Mouse (Mus musculus) embryonic facial prominence, embryonic 12.5 days (tissue): ENCODE measurements around the gene Arfgap2. TPM values are rescaled to one million over a fixed set of nuclear protein-coding genes. Genes with fewer than 3 reads are reported as not detected.
"Not testable (repeated sequence)": the region's sequence is repeated elsewhere in the genome, so short reads cannot be mapped to it uniquely, and the experiment has no call there.

Experiments used
- ATAC-seq: fragments of 200-750 bp; cut with Nextera tagmentation; 2 replicates; pipeline ENCODE4 v1.8.0; 2017; ENCODE audit not compliant: insufficient number of reproducible peaks, insufficient read depth, low FRiP score, low TSS enrichment
- H3K27ac ChIP-seq: fragments of 300-500 bp; sonication (generic); 2 replicates; pipeline ENCODE4 v1.5.1; 2016; ENCODE audit warnings: mild to moderate bottlenecking
- H3K27me3 ChIP-seq: fragments of 300-500 bp; sonication (generic); 2 replicates; pipeline ENCODE4 v1.6.1; 2016; ENCODE audit warnings: mild to moderate bottlenecking, moderate library complexity
- H3K36me3 ChIP-seq: fragments of 300-500 bp; sonication (generic); 2 replicates; pipeline ENCODE4 v1.6.1; 2016; ENCODE audit warnings: mild to moderate bottlenecking
- H3K4me1 ChIP-seq: fragments of 300-500 bp; sonication (generic); 2 replicates; pipeline ENCODE4 v1.6.1; 2016
- H3K4me2 ChIP-seq: fragments of 300-500 bp; sonication (generic); replicated peaks from 2 replicates; pipeline ENCODE4 v1.6.1; 2016; ENCODE audit warnings: mild to moderate bottlenecking, moderate library complexity
- H3K4me3 ChIP-seq: fragments of 300-500 bp; sonication (generic); 2 replicates; pipeline ENCODE4 v1.5.1; 2016; ENCODE audit warnings: mild to moderate bottlenecking
- H3K9ac ChIP-seq: fragments of 300-500 bp; sonication (generic); 2 replicates; pipeline ENCODE4 v1.6.1; 2016; ENCODE audit warnings: mild to moderate bottlenecking, moderate library complexity
- H3K9me3 ChIP-seq: fragments of 300-500 bp; sonication (generic); 2 replicates; pipeline ENCODE4 v1.6.1; 2016; ENCODE audit warnings: mild to moderate bottlenecking, moderate library complexity
- WGBS: fragments of 180-500 bp; shearing (Covaris S2); methylation state at CpG from one replicate; pipeline ENCODE4 v1.1.7; 2016; 5-methylcytosine and 5-hydroxymethylcytosine counted together
- polyA plus RNA-seq: library from polyadenylated mRNA; unstranded; fragments of >200 nt; fragmentation: Nextera tagmentation; extraction: Ambion mirVana; gene quantifications from 2 replicates; pipeline ENCODE4 v1.2.1, GENCODE M21; 2016

Gene Arfgap2
- 93.0 and 95.9 TPM in 2 replicates for polyA plus RNA-seq

DNA sequence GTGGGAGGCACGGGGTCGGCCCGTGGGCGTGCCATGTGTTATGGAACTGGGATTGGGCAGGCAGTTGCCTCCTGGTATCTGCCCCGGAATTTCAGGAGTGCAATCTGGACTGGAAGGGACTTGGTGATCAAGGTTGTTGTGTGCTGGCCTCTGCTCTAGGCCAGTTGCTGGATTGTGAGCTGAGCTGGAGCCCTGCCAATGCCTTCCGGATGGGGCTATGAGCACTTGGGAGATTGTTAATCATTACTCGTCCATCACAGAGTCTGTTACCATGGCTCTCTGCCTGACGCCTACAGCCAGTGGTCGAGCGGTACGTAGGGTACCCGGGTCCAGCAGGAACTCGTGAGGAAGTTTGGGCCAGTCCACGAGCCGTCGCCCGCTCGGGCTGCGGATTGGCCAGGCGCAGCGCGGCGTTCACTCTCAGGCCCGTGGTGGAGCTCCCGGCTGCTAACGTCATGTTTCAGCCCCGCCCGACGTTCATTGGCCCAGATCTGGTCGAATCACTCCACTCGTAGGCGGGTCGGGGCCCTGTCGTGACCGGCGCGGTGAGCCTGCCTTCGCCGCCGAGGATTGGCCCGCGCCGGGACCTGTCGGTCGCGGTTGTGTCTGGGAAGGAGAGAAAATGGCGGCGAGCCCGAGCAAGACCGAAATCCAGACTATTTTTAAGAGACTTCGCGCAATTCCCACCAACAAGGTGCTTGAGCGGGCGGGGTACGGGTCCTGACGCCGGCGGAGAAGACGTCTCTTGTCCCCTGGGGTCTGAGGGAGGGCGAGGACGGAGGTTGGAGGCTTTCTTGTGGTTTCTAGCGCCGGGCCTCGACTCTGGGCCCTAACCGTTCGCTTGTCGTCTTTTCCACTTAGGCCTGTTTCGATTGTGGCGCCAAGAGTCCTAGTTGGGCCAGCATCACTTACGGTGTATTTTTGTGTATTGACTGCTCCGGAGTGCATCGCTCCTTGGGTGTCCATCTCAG, at the start of gene Arfgap2:
TSS of gene Arfgap2 (plus strand) at position 264 of the 971 bp plus-strand sequence.
- Histone ChIP-seq H3K4me2 (peak within 1 kb of the TSS; percentile 79), H3K4me3 (peak within 1 kb of the TSS; percentile 87), H3K4me1 (peaks cover 15% of the 10 kb centered on the region), H3K27ac (peak within 1 kb of the TSS; percentile 92), H3K36me3 (peaks cover 66% of the 10 kb centered on the region), H3K27me3 (no peaks in the 10 kb centered on the region), H3K9ac (peak within 1 kb of the TSS; percentile 84), H3K9me3 (no peaks in the 10 kb centered on the region)
- peak; percentile 99 for ATAC-seq
- WGBS = 2% methylated on average over 72 of the region's 72 CpGs

DNA sequence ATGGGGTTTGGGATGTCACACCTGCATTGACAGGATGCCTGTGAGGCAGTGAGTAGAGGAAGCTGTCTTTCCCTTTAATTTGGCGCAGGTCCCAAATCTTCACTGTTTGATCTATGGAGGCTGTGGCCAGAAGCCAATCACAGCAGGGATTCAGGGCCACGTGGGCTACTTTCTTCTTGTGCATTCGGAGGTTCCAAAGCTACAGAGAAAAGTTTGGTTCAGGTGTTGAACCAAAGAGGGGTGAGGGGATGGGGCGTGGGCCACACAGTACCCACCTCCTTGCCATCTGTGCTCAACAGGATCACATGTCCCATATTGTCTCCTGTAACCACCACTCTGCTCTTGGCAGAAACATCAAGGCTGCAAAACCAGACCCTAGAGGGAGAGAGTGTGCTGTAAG, 47.7 kb upstream of the Arfgap2 start:
- Histone ChIP-seq H3K9me3 (no peaks in the 10 kb centered on the region), H3K27me3 (no peaks in the 10 kb centered on the region), H3K4me1 (no peaks in the 10 kb centered on the region), H3K27ac (no peak overlapping the region), H3K36me3 (peaks cover 16% of the 10 kb centered on the region), H3K9ac (no peak overlapping the region), H3K4me3 (no peak overlapping the region), H3K4me2 (no peak overlapping the region)
- WGBS = 67% methylated on average over 4 of the region's 4 CpGs
- no peak for ATAC-seq

DNA sequence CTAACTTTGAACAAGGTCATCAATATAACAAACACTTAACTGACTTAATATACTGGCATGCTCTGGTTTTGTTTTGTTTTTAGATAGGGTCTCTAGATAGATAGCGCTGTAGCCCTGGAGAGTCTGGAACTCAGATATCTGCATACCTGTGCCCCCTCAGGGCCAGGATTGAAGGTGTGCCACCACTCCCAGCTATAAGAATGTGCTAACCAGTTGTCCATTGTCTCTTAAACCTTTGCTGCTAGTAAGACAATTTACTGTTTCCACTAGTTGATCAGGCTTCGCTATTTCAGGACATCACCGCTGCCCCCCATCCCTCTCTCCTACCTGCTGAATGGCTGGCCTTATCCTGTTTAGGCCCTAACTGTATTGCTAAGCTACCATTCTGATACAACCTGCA, 44.3 kb upstream of the Arfgap2 start:
- no peaks in the 10 kb centered on the region for H3K27me3 ChIP-seq
- 94% methylated on average over 3 of the region's 3 CpGs for WGBS
- H3K4me3 ChIP-seq = no peak overlapping the region
- H3K36me3 ChIP-seq = peaks cover 3% of the 10 kb centered on the region; the same call in 1 of the 2 replicates
- ATAC-seq = no peak
- no peak overlapping the region for H3K27ac ChIP-seq
- no peaks in the 10 kb centered on the region for H3K4me1 ChIP-seq
- no peaks in the 10 kb centered on the region for H3K9me3 ChIP-seq
- H3K4me2 ChIP-seq = no peak overlapping the region
- no peak overlapping the region for H3K9ac ChIP-seq

DNA sequence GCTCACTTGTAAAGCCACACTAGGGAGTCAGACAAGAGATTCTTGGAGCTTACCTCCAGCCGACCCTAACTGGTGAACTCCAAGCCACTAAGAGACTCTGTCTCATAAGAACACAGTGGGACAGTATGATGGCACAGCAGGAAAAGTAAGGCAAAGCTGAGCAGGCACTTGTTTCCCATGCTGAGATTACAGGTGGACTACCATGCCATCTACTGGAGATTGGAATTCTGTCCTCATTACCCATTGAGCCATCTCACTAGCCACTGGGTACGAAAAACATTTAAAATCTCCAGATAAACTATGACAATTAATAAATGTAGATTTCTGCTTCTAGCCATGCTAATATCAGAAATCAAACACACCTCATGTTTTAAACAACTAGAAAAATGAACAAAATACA, 41.2 kb upstream of the Arfgap2 start:
- ATAC-seq = no peak
- no peak overlapping the region for H3K4me2 ChIP-seq
- 80% methylated on average over 2 of the region's 2 CpGs for WGBS
- no peaks in the 10 kb centered on the region for H3K9me3 ChIP-seq
- no peaks in the 10 kb centered on the region for H3K27me3 ChIP-seq
- no peaks in the 10 kb centered on the region for H3K36me3 ChIP-seq
- H3K4me3 ChIP-seq = no peak overlapping the region
- no peaks in the 10 kb centered on the region for H3K4me1 ChIP-seq
- H3K9ac ChIP-seq = no peak overlapping the region
- H3K27ac ChIP-seq = no peak overlapping the region

DNA sequence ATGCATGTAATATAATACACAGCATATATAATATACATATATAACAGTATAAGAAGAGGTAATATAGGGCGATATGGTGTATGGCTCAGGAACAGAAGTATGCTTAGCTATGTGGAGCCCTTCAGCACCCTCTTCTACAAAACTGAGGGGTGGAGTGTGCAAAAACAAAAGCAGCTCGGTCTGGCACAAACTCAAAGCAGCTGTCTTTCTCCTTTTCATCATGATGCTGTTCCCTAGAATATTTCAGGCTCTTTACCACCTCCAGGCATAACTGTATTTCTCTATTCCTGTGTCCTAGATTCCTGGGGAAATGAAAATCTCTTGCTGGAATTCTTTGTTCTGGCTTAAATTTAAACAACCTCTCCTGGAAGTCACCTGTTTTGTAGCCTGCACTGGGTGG, 35.0 kb upstream of the Arfgap2 start:
- Histone ChIP-seq H3K9ac (no peak overlapping the region), H3K9me3 (no peaks in the 10 kb centered on the region), H3K27ac (no peak overlapping the region), H3K4me2 (no peak overlapping the region), H3K27me3 (no peaks in the 10 kb centered on the region), H3K4me3 (no peak overlapping the region), H3K4me1 (no peaks in the 10 kb centered on the region), H3K36me3 (no peaks in the 10 kb centered on the region)
- 62% methylated on average over 2 of the region's 2 CpGs for WGBS
- no peak for ATAC-seq

DNA sequence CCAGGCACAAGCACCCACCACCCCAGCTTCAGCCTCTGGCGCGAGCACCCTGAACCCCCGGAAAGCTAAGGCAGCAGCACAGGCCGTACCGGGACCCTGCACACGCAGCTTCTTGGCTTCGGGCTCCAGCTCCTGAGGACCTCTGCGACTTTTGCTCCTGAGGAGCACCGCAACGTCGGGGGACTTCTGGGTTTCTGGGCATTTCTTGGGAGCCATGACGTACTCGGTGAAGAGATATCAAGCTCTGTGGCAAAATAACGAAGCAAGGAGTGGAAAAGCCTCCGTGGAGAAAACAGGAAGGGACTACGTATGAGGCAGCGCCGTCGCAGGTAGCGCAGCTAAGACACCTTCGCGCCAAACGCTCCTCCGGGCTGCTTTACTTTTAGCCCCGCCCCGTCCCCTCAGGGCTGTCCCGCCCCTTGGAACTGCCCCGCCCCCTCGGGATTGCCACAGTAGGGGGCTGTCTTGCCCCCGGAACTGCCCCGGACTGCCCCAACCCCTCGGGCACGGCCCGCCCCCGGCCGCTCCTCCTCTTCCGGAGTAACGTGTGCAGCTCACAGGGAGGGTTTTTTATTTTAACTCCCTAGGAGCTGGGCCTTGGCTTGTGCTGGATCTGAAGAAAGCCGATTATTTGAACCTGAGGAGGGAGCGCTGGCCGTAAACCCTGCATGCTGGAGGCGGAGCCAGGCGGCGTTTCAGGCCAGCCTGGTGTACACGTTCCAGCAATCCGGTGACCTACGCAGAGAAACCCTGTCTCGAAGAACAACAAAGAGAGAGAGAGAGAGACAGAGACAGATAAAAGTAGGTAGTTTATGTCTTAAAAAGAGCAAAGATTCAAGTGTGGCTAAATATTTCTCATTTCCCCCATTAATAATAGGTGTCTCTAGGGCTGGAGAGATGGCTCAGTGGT, 27.9 kb upstream of the Arfgap2 start, which contains the start of gene Ddb2:
TSS of gene Ddb2 (minus strand) at position 382 of the 910 bp plus-strand sequence.
- peak within 1 kb of the TSS; percentile 84 for H3K27ac ChIP-seq
- peak within 1 kb of the TSS; percentile 63 for H3K4me3 ChIP-seq
- no peaks in the 10 kb centered on the region; the same call in 1 of the 2 replicates for H3K4me1 ChIP-seq
- peak; percentile 97 for ATAC-seq
- no peaks in the 10 kb centered on the region for H3K27me3 ChIP-seq
- peak within 1 kb of the TSS; percentile 76 for H3K4me2 ChIP-seq
- no peaks in the 10 kb centered on the region for H3K9me3 ChIP-seq
- 1% methylated on average over 48 of the region's 48 CpGs for WGBS
- H3K9ac ChIP-seq = peak within 1 kb of the TSS; percentile 60
- H3K36me3 ChIP-seq = no peaks in the 10 kb centered on the region

DNA sequence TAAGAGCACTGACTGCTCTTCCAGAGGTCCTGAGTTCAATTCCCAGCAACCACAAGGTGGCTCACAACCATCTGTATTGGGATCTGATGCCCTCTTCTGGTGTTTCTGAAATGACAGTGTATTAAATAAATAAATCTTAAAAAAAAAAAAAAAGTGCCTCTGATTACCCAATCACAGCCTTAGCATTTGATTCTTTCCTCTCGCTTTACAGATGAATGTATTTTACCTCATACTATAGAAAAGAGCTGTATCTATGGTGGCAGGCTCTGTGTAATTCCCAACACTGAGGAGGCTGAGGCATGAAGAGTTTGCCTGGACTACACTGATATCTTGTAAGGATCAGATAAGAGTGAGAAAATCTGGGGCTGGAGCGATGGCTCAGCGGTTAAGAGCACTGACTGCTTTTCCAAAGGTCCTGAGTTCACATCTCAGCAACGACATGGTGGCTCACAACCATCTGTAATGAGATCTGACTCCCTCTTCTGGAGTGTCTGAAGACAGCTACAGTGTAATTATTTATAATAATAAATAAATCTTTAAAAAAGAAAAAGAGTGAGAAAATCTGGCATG, 27.2 kb upstream of the Arfgap2 start:
- ATAC-seq = peak; percentile 50
- not testable (repeated sequence) for H3K27me3 ChIP-seq, H3K36me3 ChIP-seq, H3K4me1 ChIP-seq, H3K9me3 ChIP-seq
- Histone ChIP-seq H3K27ac (peak overlapping the region; percentile 84), H3K4me2 (peak overlapping the region; percentile 76), H3K9ac (peak overlapping the region; percentile 60; the same call in 1 of the 2 replicates), H3K4me3 (peak overlapping the region; percentile 63)
- 20% methylated on average over 4 of the region's 4 CpGs for WGBS

DNA sequence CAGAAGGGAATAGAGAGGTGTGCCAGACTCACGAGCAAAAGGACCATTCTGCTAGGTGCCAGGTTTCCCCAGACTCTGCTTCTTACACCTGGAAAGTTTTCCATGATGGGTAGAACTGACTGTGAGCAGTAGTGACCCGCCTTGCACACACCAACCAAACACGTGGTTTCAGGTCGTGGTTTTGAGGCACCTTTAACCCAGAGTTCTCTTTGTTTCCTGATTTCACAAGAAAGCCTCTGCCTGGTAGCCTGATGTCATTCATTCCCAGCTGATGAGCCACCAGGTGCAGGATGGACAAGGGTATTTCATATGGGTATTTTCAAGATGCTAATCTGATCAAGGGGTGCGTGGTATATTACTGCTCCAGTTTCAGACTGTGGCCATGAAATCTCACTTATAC, 22.2 kb upstream of the Arfgap2 start:
- no peak overlapping the region for H3K9ac ChIP-seq
- H3K4me1 ChIP-seq = peaks cover 4% of the 10 kb centered on the region; the same call in 1 of the 2 replicates
- no peak overlapping the region for H3K27ac ChIP-seq
- WGBS = 70% methylated on average over 5 of the region's 5 CpGs
- no peaks in the 10 kb centered on the region for H3K9me3 ChIP-seq
- H3K4me3 ChIP-seq = no peak overlapping the region
- H3K36me3 ChIP-seq = no peaks in the 10 kb centered on the region
- no peak for ATAC-seq
- H3K4me2 ChIP-seq = no peak overlapping the region
- H3K27me3 ChIP-seq = no peaks in the 10 kb centered on the region

DNA sequence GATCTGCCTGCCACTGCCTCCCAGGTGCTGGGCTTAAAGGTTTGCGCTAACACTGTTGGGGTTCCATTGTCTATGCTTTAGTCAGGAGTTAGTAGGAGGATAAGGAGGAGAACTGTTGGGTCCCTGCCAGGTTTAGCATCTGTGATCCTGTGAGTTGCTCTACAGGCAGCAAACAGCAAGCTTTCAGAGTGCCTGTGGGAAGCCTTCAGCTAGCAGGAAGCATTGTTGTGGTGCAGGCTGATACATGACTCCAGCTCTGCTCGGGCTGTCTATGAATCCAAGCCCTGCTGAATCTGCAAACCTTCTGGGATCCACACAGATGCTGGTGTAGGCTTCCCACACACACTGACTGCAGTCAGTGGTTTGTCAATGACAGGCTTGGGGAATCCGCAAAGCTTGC, 21.4 kb upstream of the Arfgap2 start:
- Histone ChIP-seq H3K4me3 (no peak overlapping the region), H3K36me3 (no peaks in the 10 kb centered on the region), H3K4me2 (no peak overlapping the region), H3K9me3 (no peaks in the 10 kb centered on the region), H3K4me1 (0 out of 2 replicates have a peak, but pooled peaks cover 4% of the 10 kb centered on the region), H3K27ac (no peak overlapping the region; the same call in 1 of the 2 replicates), H3K27me3 (no peaks in the 10 kb centered on the region), H3K9ac (no peak overlapping the region)
- ATAC-seq = no peak
- 59% methylated on average over 3 of the region's 3 CpGs for WGBS

DNA sequence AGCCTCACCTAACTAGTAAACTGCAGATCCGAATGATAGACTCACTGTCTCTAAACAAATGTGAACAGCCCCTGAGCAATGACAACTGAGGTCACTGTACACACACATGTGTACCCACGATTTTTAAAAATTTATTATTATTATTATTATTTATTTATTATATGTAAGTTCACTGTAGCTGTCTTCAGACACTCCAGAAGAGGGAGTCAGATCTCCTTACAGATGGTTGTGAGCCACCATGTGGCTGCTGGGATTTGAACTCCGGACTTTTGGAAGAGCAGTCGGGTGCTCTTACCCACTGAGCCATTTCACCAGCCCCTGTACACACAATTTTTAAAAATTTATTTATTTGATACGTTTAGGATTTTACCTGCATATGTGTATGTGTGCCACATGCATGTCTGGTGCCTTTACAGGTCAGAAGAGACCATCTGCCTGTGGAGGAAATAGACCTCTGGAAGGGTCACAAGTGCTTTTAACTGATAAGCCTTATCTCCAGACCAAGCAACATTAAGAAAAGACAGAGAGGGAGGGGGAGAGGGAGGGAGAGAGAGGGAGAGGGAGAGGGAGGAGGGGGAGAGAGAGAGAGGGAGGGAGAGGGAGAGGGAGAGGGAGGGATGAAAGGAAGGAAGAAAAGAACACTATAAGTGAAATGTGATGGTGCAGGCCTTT, 20.1 kb upstream of the Arfgap2 start:
- Histone ChIP-seq H3K9ac (no peak overlapping the region), H3K36me3 (no peaks in the 10 kb centered on the region), H3K4me1 (0 out of 2 replicates have a peak, but pooled peaks cover 4% of the 10 kb centered on the region), H3K27ac (no peak overlapping the region), H3K9me3 (no peaks in the 10 kb centered on the region), H3K4me2 (no peak overlapping the region), H3K4me3 (no peak overlapping the region), H3K27me3 (no peaks in the 10 kb centered on the region)
- 79% methylated on average over 5 of the region's 5 CpGs for WGBS
- ATAC-seq = no peak

DNA sequence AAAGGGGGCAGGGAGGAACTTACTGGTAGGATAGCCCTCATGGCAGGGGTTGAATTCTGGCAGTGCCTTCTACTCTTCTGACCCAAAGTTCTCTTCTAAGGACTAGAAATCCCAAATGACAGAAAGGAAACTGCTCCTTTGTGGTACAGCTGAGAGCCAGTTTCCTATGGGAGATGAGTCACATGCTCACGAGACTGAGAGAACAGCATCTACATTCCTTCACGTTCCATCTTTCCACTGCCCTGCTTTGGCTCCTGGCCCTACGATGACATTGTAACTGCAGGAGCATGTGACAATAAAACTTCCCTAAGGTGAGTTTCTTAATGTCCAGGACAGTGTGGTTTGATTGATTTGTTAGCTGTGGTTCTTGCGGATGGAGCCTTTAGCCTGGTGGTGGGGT, 16.4 kb upstream of the Arfgap2 start:
- H3K27ac ChIP-seq = no peak overlapping the region
- H3K4me2 ChIP-seq = no peak overlapping the region
- no peaks in the 10 kb centered on the region for H3K9me3 ChIP-seq
- no peak overlapping the region for H3K4me3 ChIP-seq
- ATAC-seq = no peak
- no peaks in the 10 kb centered on the region for H3K27me3 ChIP-seq
- H3K4me1 ChIP-seq = 0 out of 2 replicates have a peak, but pooled peaks cover 3% of the 10 kb centered on the region
- H3K36me3 ChIP-seq = no peaks in the 10 kb centered on the region
- H3K9ac ChIP-seq = no peak overlapping the region
- WGBS = 87% methylated on average over 4 of the region's 4 CpGs
